Mouse (Mus musculus) lung, embryonic 16.5 days (tissue): ENCODE measurements around the gene Lep. TPM values are rescaled to one million over a fixed set of nuclear protein-coding genes. Genes with fewer than 3 reads are reported as not detected.

Source experiments
- ATAC-seq: fragments of 200-750 bp; cut with Nextera tagmentation; 2 replicates; pipeline ENCODE4 v1.8.0; 2017; ENCODE audit warnings: low read depth, mild to moderate bottlenecking, moderate library complexity
- H3K27ac ChIP-seq: fragments of 300-500 bp; sonication (generic); 2 replicates; pipeline ENCODE4 v1.5.1; 2014; ENCODE audit warnings: mild to moderate bottlenecking, control low read depth, low read length
- H3K27me3 ChIP-seq: fragments of 300-500 bp; sonication (generic); 2 replicates; pipeline ENCODE4 v1.6.1; 2014; ENCODE audit warnings: low read depth, low read length, mixed read lengths; ENCODE audit not compliant: control insufficient read depth, insufficient read depth
- H3K36me3 ChIP-seq: fragments of 300-500 bp; sonication (generic); 2 replicates; pipeline ENCODE4 v1.6.1; 2014; ENCODE audit warnings: low read length; ENCODE audit not compliant: control insufficient read depth, insufficient read depth
- H3K4me1 ChIP-seq: fragments of 300-500 bp; sonication (generic); replicated peaks from 2 replicates; pipeline ENCODE4 v1.6.1; 2014; ENCODE audit warnings: low read length, mixed read lengths; ENCODE audit not compliant: control insufficient read depth, insufficient read depth
- H3K4me2 ChIP-seq: fragments of 300-500 bp; sonication (generic); 2 replicates; pipeline ENCODE4 v1.6.1; 2014; ENCODE audit warnings: low read depth, low read length, control low read depth
- H3K4me3 ChIP-seq: fragments of 300-500 bp; sonication (generic); 2 replicates; pipeline ENCODE4 v1.5.1; 2014; ENCODE audit warnings: mild to moderate bottlenecking, low read length, control low read depth
- H3K9ac ChIP-seq: fragments of 300-500 bp; sonication (generic); 2 replicates; pipeline ENCODE4 v1.6.1; 2014; ENCODE audit warnings: low read length, control low read depth
- H3K9me3 ChIP-seq: fragments of 300-500 bp; sonication (generic); 2 replicates; pipeline ENCODE4 v1.6.1; 2016; ENCODE audit warnings: low read length; ENCODE audit not compliant: control insufficient read depth
- WGBS: fragments of 180-500 bp; shearing (Covaris S2); extraction: QIAGEN DNeasy Blood & Tissue Kit; methylation state at CpG from one replicate; pipeline ENCODE4 v1.1.7; 2014; 5-methylcytosine and 5-hydroxymethylcytosine counted together
- polyA plus RNA-seq: library from polyadenylated mRNA; unstranded; fragments of >200 nt; fragmentation: Nextera tagmentation; extraction: Ambion mirVana; gene quantifications from 2 replicates; pipeline ENCODE4 v1.2.1, GENCODE M21; 2015

Gene Lep
- polyA plus RNA-seq, 1 experiment from 2014 or later, result not detected

GRCm38 (mm10) chr6:29099536-29100170 lies 39.6 kb downstream of the Lep start:
- H3K9ac ChIP-seq, result no peak overlapping the region
- no peaks in the 10 kb centered on the region for H3K4me1 ChIP-seq
- H3K27me3 ChIP-seq, result no peaks in the 10 kb centered on the region
- H3K4me2 ChIP-seq, result no peak overlapping the region
- no peak overlapping the region for H3K4me3 ChIP-seq
- no peaks in the 10 kb centered on the region for H3K9me3 ChIP-seq
- no peak for ATAC-seq
- no peaks in the 10 kb centered on the region for H3K36me3 ChIP-seq
- 46% methylated on average over 14 of the region's 14 CpGs for WGBS
- no peak overlapping the region for H3K27ac ChIP-seq

- ATAC-seq, result no peak
- Histone ChIP-seq H3K36me3 (no peaks in the 10 kb centered on the region), H3K4me2 (no peak overlapping the region), H3K27me3 (no peaks in the 10 kb centered on the region), H3K9ac (no peak overlapping the region), H3K4me3 (no peak overlapping the region), H3K27ac (no peak overlapping the region), H3K4me1 (no peaks in the 10 kb centered on the region), H3K9me3 (no peaks in the 10 kb centered on the region)
- WGBS, result 16% methylated on average over 3 of the region's 3 CpGs
These were observed 40.4 kb downstream of the Lep start for GRCm38 (mm10) chr6:29100423-29100822.

- ATAC-seq, result no peak
- Histone ChIP-seq H3K9ac (no peak overlapping the region), H3K4me3 (no peak overlapping the region), H3K4me1 (no peaks in the 10 kb centered on the region), H3K9me3 (no peaks in the 10 kb centered on the region), H3K27ac (no peak overlapping the region), H3K36me3 (no peaks in the 10 kb centered on the region), H3K4me2 (no peak overlapping the region), H3K27me3 (no peaks in the 10 kb centered on the region)
- WGBS, result 70% methylated on average over 9 of the region's 9 CpGs
These were observed 41.3 kb downstream of the Lep start for GRCm38 (mm10) chr6:29101248-29101864.

- Histone ChIP-seq H3K9me3 (peaks cover 8% of the 10 kb centered on the region), H3K4me3 (no peak overlapping the region), H3K27ac (no peak overlapping the region), H3K9ac (no peak overlapping the region), H3K4me1 (no peaks in the 10 kb centered on the region), H3K36me3 (no peaks in the 10 kb centered on the region), H3K4me2 (no peak overlapping the region), H3K27me3 (no peaks in the 10 kb centered on the region)
- no peak for ATAC-seq
- 58% methylated on average over 1 of the region's 1 CpGs for WGBS
These were observed 48.4 kb downstream of the Lep start for GRCm38 (mm10) chr6:29108376-29108775.

GRCm38 (mm10) chr6:29111501-29111900 lies 51.5 kb downstream of the Lep start:
- 92% methylated on average over 4 of the region's 4 CpGs for WGBS
- ATAC-seq, result no peak
- Histone ChIP-seq H3K4me3 (no peak overlapping the region), H3K27ac (no peak overlapping the region), H3K9me3 (peaks cover 8% of the 10 kb centered on the region), H3K4me2 (no peak overlapping the region), H3K4me1 (no peaks in the 10 kb centered on the region), H3K36me3 (no peaks in the 10 kb centered on the region), H3K27me3 (no peaks in the 10 kb centered on the region), H3K9ac (no peak overlapping the region)

- H3K27me3 ChIP-seq, result no peaks in the 10 kb centered on the region
- WGBS, result 62% methylated on average over 7 of the region's 7 CpGs
- H3K27ac ChIP-seq, result no peak overlapping the region
- no peak for ATAC-seq
- no peaks in the 10 kb centered on the region for H3K36me3 ChIP-seq
- peaks cover 5% of the 10 kb centered on the region; the same call in 1 of the 2 replicates for H3K4me1 ChIP-seq
- no peak overlapping the region for H3K4me3 ChIP-seq
- no peak overlapping the region for H3K4me2 ChIP-seq
- peaks cover 8% of the 10 kb centered on the region for H3K9me3 ChIP-seq
- no peak overlapping the region for H3K9ac ChIP-seq
These were observed 55.7 kb downstream of the Lep start for GRCm38 (mm10) chr6:29115756-29116155.

GRCm38 (mm10) chr6:29117417-29118104 lies 57.5 kb downstream of the Lep start:
- H3K4me3 ChIP-seq, result no peak overlapping the region
- no peak overlapping the region for H3K9ac ChIP-seq
- no peaks in the 10 kb centered on the region for H3K27me3 ChIP-seq
- peak; percentile 76 for ATAC-seq
- no peaks in the 10 kb centered on the region for H3K9me3 ChIP-seq
- H3K27ac ChIP-seq, result no peak overlapping the region
- H3K4me1 ChIP-seq, result peaks cover 5% of the 10 kb centered on the region; the same call in 1 of the 2 replicates
- WGBS, result 45% methylated on average over 7 of the region's 7 CpGs
- no peak overlapping the region for H3K4me2 ChIP-seq
- no peaks in the 10 kb centered on the region for H3K36me3 ChIP-seq

- no peak overlapping the region for H3K4me2 ChIP-seq
- ATAC-seq, result no peak
These were observed 58.2 kb downstream of the Lep start for GRCm38 (mm10) chr6:29118231-29118630.

GRCm38 (mm10) chr6:29118963-29119362 lies 58.9 kb downstream of the Lep start:
- Histone ChIP-seq H3K27ac (no peak overlapping the region), H3K36me3 (no peaks in the 10 kb centered on the region), H3K4me2 (no peak overlapping the region), H3K4me1 (peaks cover 5% of the 10 kb centered on the region; the same call in 1 of the 2 replicates), H3K27me3 (no peaks in the 10 kb centered on the region), H3K4me3 (no peak overlapping the region), H3K9me3 (no peaks in the 10 kb centered on the region), H3K9ac (no peak overlapping the region)
- no peak for ATAC-seq
- WGBS, result 64% methylated on average over 4 of the region's 4 CpGs

More at GRCm38 (mm10) chr6:29118231-29118630, 58.2 kb downstream of the Lep start:
- Histone ChIP-seq H3K27ac (no peak overlapping the region), H3K36me3 (no peaks in the 10 kb centered on the region), H3K4me1 (peaks cover 5% of the 10 kb centered on the region; the same call in 1 of the 2 replicates), H3K4me3 (no peak overlapping the region), H3K9me3 (no peaks in the 10 kb centered on the region), H3K9ac (no peak overlapping the region), H3K27me3 (no peaks in the 10 kb centered on the region)
